Mouse (Mus musculus) ES-Bruce4 (cell line): ENCODE results near the gene Ank3. TPM values are rescaled to one million over a fixed set of nuclear protein-coding genes. Genes with fewer than 3 reads are reported as not detected.

Experiments
- H3K27ac ChIP-seq: 2 replicates; pipeline ENCODE4 v1.5.1; 2012; ENCODE audit warnings: low read length, inconsistent platforms; ENCODE audit not compliant: insufficient read depth
- H3K27me3 ChIP-seq: 2 replicates; pipeline ENCODE4 v1.6.1; 2012; ENCODE audit warnings: mild to moderate bottlenecking, low read length, inconsistent platforms; ENCODE audit not compliant: control insufficient read depth, poor library complexity, insufficient read depth, severe bottlenecking
- H3K36me3 ChIP-seq: 2 replicates; pipeline ENCODE4 v1.6.1; 2012; ENCODE audit warnings: inconsistent platforms, mild to moderate bottlenecking, low read length, moderate library complexity; ENCODE audit not compliant: control insufficient read depth, poor library complexity, insufficient read depth, severe bottlenecking
- H3K4me1 ChIP-seq: one replicate; pipeline ENCODE4 v1.8.1; 2011; ENCODE audit warnings: low read length; ENCODE audit not compliant: control insufficient read depth, insufficient read depth
- H3K4me3 ChIP-seq: 2 replicates; pipeline ENCODE4 v1.5.1; 2011; ENCODE audit warnings: low read depth, mild to moderate bottlenecking, low read length
- H3K9ac ChIP-seq: 2 replicates; pipeline ENCODE4 v1.6.1; 2012; ENCODE audit warnings: low read depth, mild to moderate bottlenecking, inconsistent platforms; ENCODE audit not compliant: poor library complexity, severe bottlenecking
- H3K9me3 ChIP-seq: replicated peaks from 2 replicates; pipeline ENCODE4 v1.6.1; 2012; ENCODE audit warnings: mild to moderate bottlenecking, low read length, inconsistent platforms; ENCODE audit not compliant: control insufficient read depth, poor library complexity, insufficient read depth, severe bottlenecking
- CTCF ChIP-seq: IDR thresholded peaks from one replicate; pipeline ENCODE4 v1.8.1; 2011; ENCODE audit warnings: low read depth, low read length
- EP300 ChIP-seq: IDR thresholded peaks from 2 replicates; pipeline ENCODE4 v1.6.1; 2011; ENCODE audit warnings: low read depth, low read length; ENCODE audit not compliant: insufficient read depth
- POLR2A ChIP-seq: IDR thresholded peaks from one replicate; pipeline ENCODE4 v1.8.1; 2011; ENCODE audit warnings: low read length; ENCODE audit not compliant: insufficient read depth
- polyA plus RNA-seq: library from polyadenylated mRNA; stranded (reverse); fragments of >200 nt; gene quantifications from 2 replicates; pipeline ENCODE4 v1.2.4, GENCODE M21; 2011; ENCODE audit warnings: low read depth; ENCODE audit not compliant: missing spikeins, insufficient read depth, insufficient read length

The Ank3 gene
- polyA plus RNA-seq, 1 experiment: 61.0 TPM

DNA sequence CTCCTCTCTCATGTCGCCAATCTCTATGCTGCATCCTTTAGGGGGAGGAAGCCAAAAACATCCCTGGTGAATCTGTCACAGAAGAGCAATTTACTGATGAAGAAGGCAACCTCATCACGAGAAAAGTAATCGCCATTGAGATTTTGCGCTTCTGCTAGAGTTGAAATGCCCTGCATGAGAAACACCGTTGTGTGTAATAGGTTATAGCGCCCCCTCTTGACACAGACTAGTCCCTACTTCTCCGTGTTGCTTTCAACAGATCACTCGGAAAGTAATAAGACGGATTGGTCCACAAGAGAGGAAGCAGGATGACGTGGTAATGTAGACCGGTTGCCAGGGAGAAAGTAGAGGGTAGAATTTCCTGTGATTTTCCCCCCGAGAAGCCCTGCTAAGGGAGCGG, 615.4 kb downstream of the Ank3 start:
- Histone ChIP-seq H3K36me3 (no peaks in the 10 kb centered on the region), H3K4me1 (peaks cover 2% of the 10 kb centered on the region), H3K27me3 (no peaks in the 10 kb centered on the region), H3K4me3 (no peak overlapping the region), H3K9me3 (no peaks in the 10 kb centered on the region), H3K9ac (no peak overlapping the region), H3K27ac (no peak overlapping the region)
- no peak for TF ChIP-seq EP300
- no peak for TF ChIP-seq POLR2A
- TF ChIP-seq CTCF: peak; percentile 16

DNA sequence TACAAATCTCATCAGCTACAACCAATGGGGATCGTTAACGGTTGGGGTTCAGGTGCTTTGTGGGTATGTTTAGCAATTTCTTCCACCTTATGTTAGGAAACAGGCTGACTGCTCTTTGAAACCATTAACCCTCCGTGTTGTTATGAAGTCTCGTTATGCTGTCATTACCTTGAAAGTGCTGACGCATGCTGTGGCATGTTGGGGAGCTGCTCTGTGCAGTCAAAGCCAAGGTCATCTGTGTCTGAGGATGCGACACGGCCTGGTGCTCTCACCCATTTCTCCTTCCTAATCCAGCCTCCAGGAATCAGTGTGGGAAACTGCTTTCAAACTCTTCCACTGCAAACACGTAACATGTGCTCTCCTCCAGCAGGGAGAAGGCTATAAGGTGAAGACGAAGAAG, 616.6 kb downstream of the Ank3 start:
- Histone ChIP-seq H3K4me1 (peaks cover 2% of the 10 kb centered on the region), H3K9me3 (peaks cover 2% of the 10 kb centered on the region; the same call in 1 of the 2 replicates), H3K27me3 (no peaks in the 10 kb centered on the region), H3K27ac (no peak overlapping the region), H3K36me3 (no peaks in the 10 kb centered on the region), H3K9ac (no peak overlapping the region), H3K4me3 (no peak overlapping the region)
- no peak for TF ChIP-seq EP300
- no peak for TF ChIP-seq POLR2A
- no peak for TF ChIP-seq CTCF

DNA sequence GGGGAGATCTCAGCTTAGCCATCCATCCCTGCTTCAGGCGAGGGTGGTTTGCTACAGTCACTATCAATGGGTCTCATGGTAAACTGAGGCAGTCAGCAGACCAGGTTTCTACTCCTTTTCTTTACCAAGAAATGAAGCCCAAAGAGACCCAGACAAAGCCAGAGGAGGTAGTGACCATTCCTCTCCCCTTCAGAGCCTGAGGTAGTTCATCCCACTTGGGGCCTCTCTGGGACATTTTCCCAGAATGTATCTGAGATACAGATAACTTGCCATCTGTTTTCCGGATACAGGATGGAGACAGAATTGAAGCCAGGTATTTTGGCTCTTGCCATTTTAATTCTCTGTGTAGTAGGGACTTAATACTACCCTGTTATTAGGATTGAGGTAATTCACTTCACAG, 620.1 kb downstream of the Ank3 start:
- Histone ChIP-seq H3K9me3 (peaks cover 2% of the 10 kb centered on the region; the same call in 1 of the 2 replicates), H3K9ac (no peak overlapping the region), H3K27me3 (no peaks in the 10 kb centered on the region), H3K27ac (no peak overlapping the region), H3K36me3 (no peaks in the 10 kb centered on the region), H3K4me1 (peaks cover 2% of the 10 kb centered on the region), H3K4me3 (no peak overlapping the region)
- TF ChIP-seq CTCF: no peak
- no peak for TF ChIP-seq POLR2A
- no peak for TF ChIP-seq EP300

GRCm38 (mm10) chr10:70021667-70022066, 623.1 kb downstream of the Ank3 start:
- Histone ChIP-seq H3K36me3 (no peaks in the 10 kb centered on the region), H3K9me3 (peaks cover 2% of the 10 kb centered on the region; the same call in 1 of the 2 replicates), H3K4me1 (peaks cover 2% of the 10 kb centered on the region)

GRCm38 (mm10) chr10:70022596-70022995, 624.0 kb downstream of the Ank3 start:
- TF ChIP-seq CTCF (no peak), POLR2A (no peak), EP300 (no peak)
- Histone ChIP-seq H3K9me3 (peaks cover 2% of the 10 kb centered on the region; the same call in 1 of the 2 replicates), H3K27me3 (no peaks in the 10 kb centered on the region), H3K9ac (no peak overlapping the region), H3K27ac (no peak overlapping the region), H3K4me1 (peaks cover 2% of the 10 kb centered on the region), H3K36me3 (no peaks in the 10 kb centered on the region), H3K4me3 (no peak overlapping the region)

More at GRCm38 (mm10) chr10:70021667-70022066, 623.1 kb downstream of the Ank3 start:
- TF ChIP-seq POLR2A (no peak), EP300 (no peak), CTCF (peak; percentile 74)
- Histone ChIP-seq H3K27me3 (no peaks in the 10 kb centered on the region), H3K27ac (no peak overlapping the region), H3K4me3 (no peak overlapping the region), H3K9ac (no peak overlapping the region)

DNA sequence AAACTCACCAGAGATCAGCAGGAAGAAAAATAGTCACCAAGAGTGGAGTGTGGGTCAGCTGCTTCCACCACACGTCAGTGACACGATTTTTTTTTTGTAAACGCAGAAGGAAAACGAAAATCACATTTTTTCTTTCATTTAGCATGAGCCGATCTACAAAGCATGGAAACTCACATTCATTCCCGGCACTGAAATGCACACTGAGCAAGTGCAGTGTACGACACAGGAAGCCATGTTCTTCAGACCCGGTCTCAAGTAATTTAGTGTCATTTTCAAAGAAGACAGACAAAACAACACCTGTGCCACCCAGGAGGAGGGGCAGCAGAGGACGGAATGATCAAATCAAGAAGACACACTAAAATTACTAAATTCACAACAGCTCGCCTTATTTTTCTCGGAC, 625.3 kb downstream of the Ank3 start:
- H3K9me3 ChIP-seq: peaks cover 2% of the 10 kb centered on the region; the same call in 1 of the 2 replicates
- H3K36me3 ChIP-seq: no peaks in the 10 kb centered on the region
- no peak overlapping the region for H3K9ac ChIP-seq
- no peak for TF ChIP-seq POLR2A
- no peak for TF ChIP-seq CTCF
- no peak for TF ChIP-seq EP300
- no peak overlapping the region for H3K4me3 ChIP-seq
- H3K27me3 ChIP-seq: no peaks in the 10 kb centered on the region
- no peak overlapping the region for H3K27ac ChIP-seq
- H3K4me1 ChIP-seq: peaks cover 2% of the 10 kb centered on the region
